Mouse (Mus musculus) heart, postnatal 25 days (tissue): Measurements from ENCODE around the gene Sec31a. TPM values are rescaled to one million over a fixed set of nuclear protein-coding genes. Genes with fewer than 3 reads are reported as not detected.

ENCODE experiments used
- DNase-seq: peaks from one replicate; pipeline ENCODE4 v3.0.0; 2022; ENCODE audit warnings: low spot score
- intact Hi-C: fragments of 180-260 bp; cut with DNase I; formaldehyde crosslinking; loops from one replicate; pipeline ENCODE4 v1.15.1; 2025
- total RNA-seq, 2 experiments: library from RNA; stranded (reverse); gene quantifications; 2 replicates each; pipeline ENCODE4 v1.2.3; 2021

The Sec31a gene
- total RNA-seq, 2 experiments from 2014 or later, result 111 to 116 TPM

DNA sequence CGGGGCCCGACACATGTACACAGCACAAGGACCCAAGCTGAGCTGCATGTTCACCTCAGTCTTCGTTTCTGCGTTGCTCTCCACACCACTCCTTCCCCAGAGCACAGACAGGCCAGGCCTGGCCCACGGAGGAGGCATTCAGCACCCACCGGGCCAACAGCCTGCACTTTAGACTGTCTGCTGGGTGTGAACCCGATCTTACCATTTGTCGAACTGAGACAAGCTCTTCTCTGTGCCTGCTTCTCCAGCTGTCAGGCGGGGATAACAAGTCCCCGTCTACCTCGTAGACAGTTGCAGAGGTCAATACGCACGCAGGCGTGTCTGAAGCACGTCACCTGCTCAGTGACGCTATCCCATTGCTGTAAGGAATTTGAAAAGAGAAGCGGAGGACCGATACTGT, 99.0 kb downstream of the Sec31a start:
- intact Hi-C loops, result no loop called here
- DNase-seq, result no peak

DNA sequence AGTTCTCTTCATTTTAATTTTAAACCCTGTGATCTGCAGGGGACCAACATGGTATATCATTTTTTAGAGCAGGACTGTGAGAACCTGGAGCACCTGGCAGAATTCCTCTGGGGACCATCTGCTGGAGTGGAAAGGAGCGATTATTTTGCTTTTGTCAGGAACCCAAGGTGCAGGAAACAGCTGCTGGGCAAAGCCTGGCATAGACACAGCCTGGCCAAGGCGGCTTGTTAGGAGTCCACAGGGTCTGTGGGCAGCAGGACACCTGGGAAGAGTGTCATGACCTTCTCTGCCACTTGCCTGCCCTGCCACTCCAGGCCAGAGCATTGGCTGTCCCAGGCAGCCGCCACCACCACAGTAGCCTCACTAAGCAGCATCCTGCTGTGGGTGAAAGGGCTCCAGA, 100.4 kb downstream of the Sec31a start:
- intact Hi-C loops, result no loop called here

DNA sequence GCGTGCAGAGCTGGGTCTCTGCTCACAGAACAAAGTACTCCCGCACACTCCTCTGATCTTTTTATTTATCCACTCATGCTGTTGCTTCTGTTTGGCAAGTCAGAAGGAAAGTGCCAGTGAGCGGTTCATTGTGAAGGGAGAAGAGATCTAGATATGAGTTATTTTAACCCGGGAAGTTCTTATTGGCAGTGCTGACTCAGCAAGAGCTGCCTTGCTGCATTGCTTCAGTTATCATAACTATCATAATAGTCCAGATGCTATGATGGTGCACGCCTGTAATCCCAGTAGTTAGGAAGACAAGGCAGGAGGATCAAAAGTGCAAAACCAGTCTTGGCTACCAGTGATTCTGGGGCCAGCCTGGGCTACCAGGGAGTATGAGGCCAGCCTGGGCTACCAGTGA, 103.6 kb downstream of the Sec31a start:
- DNase-seq, result no peak
- intact Hi-C loops, result no loop called here

More for the DNA sequence above, 100.4 kb downstream of the Sec31a start:
- DNase-seq, result no peak

Other genes with a start within 250 kb of the Sec31a start
- gene Lin54, start 84.4 kb upstream of the Sec31a start, total RNA-seq, result 1 to 10 TPM; 8.2 to 9.4 TPM
- gene Cops4, start 102.1 kb upstream of the Sec31a start, total RNA-seq, result 10 to 100 TPM; 79.7 to 85.4 TPM
- 1 to 10 TPM in 1 of 2 experiments, under 1 TPM in 1; 0.36 to 1.4 TPM for gene Plac8, start 156.0 kb upstream of the Sec31a start, total RNA-seq